Mouse (Mus musculus): Measurements from ENCODE around the gene Olfr1491. TPM values are rescaled to one million over a fixed set of nuclear protein-coding genes. Genes with fewer than 3 reads are reported as not detected.

The Olfr1491 gene
- not detected for total RNA-seq (2021)
- long read RNA-seq, experiment 1, result 0 reads
- long read RNA-seq, experiment 2, result 0 reads

DNA sequence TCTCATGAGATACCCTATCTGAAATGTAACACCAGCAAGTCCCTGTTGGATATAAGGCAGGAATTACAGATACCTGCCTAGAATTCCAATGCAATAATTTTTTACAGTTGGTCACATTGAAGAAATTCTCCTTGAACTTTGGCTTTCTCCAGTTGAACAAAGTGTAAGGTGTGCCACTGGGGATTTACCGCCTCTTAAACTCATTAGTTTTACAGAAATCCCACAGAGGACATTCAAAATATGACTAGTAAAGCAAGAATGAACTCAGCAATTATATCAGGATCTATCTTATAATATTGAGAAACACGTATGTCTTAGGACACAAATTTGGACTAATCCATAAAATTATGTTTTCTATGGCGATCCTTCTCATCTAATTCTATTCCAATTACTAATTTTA is at the start of gene Olfr1491:
TSS of gene Olfr1491 (plus strand) at position 301 of the 400 bp plus-strand sequence.
- DNase-seq, result no peak

DNA sequence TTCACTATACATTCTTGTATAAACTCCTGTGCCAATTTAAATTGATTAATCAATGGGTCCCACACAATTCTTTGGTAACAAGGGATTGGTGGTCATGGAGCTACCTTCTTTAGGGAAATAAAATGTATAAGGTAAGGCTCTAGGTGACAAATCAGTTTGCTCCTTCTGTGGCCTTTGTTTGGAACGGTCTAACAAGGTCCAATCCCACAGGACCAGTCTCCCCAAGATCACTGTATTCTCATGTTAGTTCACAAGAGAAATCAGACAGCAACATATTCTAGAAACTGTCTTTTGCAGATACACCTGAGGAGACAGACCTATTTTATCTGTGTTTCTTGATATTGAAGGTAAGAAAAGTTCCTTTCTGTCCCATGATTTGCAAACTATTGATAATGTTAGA is 46.3 kb upstream of the Olfr1491 start, which contains the start of gene Olfr1490:
TSS of gene Olfr1490 (plus strand) at position 301 of the 400 bp plus-strand sequence.
- DNase-seq, result no peak

DNA sequence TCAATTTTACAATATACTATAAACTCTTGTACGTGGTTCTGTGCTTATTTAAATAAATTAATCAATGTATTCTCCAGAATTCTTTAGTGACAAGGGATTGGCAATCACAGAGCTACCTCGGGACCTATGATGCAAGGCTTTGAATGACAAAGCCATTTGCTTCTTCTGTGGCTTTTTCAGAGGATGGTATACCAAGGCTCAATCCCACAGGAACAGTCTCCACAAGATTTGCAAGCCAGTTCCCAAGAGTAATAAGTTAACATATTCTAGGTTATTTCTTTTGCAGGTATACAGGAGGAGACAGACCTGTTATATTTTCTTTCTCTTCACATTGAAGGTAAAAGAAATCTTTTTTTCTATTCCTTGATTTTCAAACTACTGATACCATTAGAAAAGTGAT is 25.9 kb downstream of the Olfr1491 start, which contains the start of gene Olfr1493-ps1:
TSS of gene Olfr1493-ps1 (plus strand) at position 301 of the 400 bp plus-strand sequence.
- DNase-seq, result no peak

DNA sequence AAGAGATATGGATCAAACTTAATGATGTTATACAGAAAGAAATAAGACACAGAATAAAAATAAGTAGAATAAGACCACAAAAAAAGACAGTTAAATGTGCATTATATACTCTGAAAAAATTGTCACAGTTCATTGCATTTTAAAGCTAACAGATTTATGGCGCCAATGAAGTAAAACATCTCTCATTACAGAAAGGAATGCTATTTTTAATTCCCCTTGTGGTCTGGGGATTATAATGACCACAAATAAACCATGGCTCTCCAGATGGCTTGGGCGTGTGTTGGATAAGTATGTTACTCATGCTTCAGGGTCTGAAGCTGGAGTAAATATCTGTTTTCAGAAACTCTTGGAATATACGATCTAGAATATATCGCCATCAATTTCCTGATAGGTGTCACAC is 42.4 kb downstream of the Olfr1491 start, which contains the start of gene Olfr1494:
TSS of gene Olfr1494 (plus strand) at position 301 of the 400 bp plus-strand sequence.
- no peak for DNase-seq

DNA sequence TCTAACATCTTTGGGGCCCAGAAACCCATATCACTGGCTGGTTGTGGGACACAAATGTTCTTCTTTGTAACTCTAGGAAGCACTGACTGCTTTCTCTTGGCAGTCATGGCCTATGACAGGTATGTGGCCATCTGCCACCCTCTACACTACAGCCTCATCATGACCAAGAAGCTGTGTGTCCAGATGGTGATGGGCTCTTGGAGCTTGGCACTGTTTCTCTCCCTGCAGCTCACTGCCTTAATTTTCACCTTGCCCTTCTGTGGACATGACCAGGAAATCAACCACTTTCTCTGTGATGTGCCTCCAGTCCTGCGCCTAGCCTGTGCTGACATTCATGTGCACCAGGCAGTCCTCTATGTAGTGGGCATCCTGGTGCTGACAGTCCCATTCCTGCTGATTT is 52.3 kb downstream of the Olfr1491 start:
- DNase-seq, result no peak

Other genes with a start within 250 kb of the Olfr1491 start
- gene Olfr1472, start 241.2 kb upstream of the Olfr1491 start, total RNA-seq (2021), result not detected
- gene Olfr1474, start 227.7 kb upstream of the Olfr1491 start, total RNA-seq (2021), result not detected
- not detected for gene Olfr1475, start 217.1 kb upstream of the Olfr1491 start, total RNA-seq (2021)
- not detected for gene Olfr1477, start 196.7 kb upstream of the Olfr1491 start, total RNA-seq (2021)
- gene Olfr1480, start 169.4 kb upstream of the Olfr1491 start, total RNA-seq (2021), result not detected
- gene Olfr1484, start 113.8 kb upstream of the Olfr1491 start, total RNA-seq (2021), result not detected
- not detected for gene Olfr1487, start 79.9 kb upstream of the Olfr1491 start, total RNA-seq (2021)
- not detected for gene Olfr1489, start 65.6 kb upstream of the Olfr1491 start, total RNA-seq (2021)
- gene Olfr1490, start 46.2 kb upstream of the Olfr1491 start, total RNA-seq (2021), result not detected
- gene Olfr1493-ps1, start 26.0 kb downstream of the Olfr1491 start, total RNA-seq (2021), result not detected
- gene Olfr1494, start 42.5 kb downstream of the Olfr1491 start, total RNA-seq (2021), result not detected
- not detected for gene Olfr1495, start 67.3 kb downstream of the Olfr1491 start, total RNA-seq (2021)
- gene Olfr1496, start 80.6 kb downstream of the Olfr1491 start, total RNA-seq (2021), result not detected
- gene Olfr1497, start 100.9 kb downstream of the Olfr1491 start, total RNA-seq (2021), result not detected
- gene Olfr1499, start 122.2 kb downstream of the Olfr1491 start, total RNA-seq (2021), result not detected
- gene Olfr1500, start 133.2 kb downstream of the Olfr1491 start, total RNA-seq (2021), result not detected
- not detected for gene Olfr1501, start 153.4 kb downstream of the Olfr1491 start, total RNA-seq (2021)
- gene Olfr1502, start 164.5 kb downstream of the Olfr1491 start, total RNA-seq (2021), result not detected
- not detected for gene Olfr1504, start 200.7 kb downstream of the Olfr1491 start, total RNA-seq (2021)
- gene Olfr1505, start 216.3 kb downstream of the Olfr1491 start, total RNA-seq (2021), result not detected